Mouse (Mus musculus) retina, embryonic 14.5 days (tissue): ENCODE results near the gene Carmil2.

Experiments
- DNase-seq: peaks from one replicate; pipeline ENCODE4 v3.0.0-alpha.2; 2015; ENCODE audit warnings: low spot score

The Carmil2 gene

DNA sequence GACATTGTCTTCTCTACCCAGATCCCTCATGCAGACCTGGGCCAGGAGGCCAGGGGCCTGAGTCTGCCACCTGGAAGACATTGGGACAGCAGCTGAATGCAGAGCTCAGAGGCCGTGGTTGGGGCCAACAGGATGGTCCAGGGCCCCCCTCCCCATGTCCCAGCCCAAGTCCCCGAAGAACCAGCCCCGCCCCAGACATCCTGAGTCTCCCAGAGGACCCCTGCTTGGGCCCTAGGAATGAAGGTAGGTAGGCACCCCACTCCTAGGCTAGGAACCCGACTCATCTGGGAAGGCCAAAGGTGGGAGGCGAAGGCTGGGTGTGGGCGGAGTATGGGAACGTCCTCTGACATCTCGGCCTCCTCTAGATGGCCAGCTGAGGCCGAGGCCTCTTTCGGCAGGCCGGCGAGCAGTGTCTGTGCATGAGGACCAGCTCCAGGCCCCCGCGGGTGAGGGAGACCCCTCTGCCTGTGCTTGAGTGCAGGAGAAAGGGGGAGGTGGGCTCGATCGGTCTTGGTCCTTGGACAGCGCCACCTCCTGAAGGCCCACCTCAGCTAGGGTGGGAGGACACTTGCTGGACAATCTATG, 11.2 kb downstream of the Carmil2 start:
- no peak for DNase-seq

DNA sequence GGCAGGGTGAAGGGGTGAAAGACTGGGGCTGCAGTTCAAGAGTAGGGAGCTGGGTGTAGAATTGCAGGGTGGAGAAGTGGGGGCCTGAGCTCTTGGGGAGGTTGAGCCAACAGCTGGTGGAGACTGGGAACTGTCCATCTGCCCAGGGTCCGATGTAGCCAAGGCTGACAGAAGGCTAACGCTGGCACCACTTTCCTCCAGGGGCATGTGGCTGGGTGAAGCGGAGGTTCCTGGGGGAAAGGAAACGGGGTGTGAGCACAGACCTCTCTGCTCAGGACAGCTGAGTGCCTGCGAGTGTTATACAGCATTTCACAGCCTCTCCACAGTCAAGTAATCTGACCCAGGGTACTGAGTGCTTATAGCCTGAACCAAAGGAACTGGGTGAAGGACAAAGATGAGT, 12.7 kb downstream of the Carmil2 start:
- no peak for DNase-seq

GRCm38 (mm10) chr8:105699488-105700215, 13.6 kb downstream of the Carmil2 start:
- DNase-seq: no peak

- peak; percentile 55 for DNase-seq
These were observed 14.5 kb downstream of the Carmil2 start for GRCm38 (mm10) chr8:105700566-105700965.

- DNase-seq: peak; percentile 99
These were observed 15.1 kb downstream of the Carmil2 start, which contains the start of the genes Acd and Pard6a for GRCm38 (mm10) chr8:105700966-105701824. Gene Acd, minus strand, starts transcription at chr8:105701102. Gene Pard6a, plus strand, starts transcription at chr8:105701148.

GRCm38 (mm10) chr8:105702001-105702401, 15.9 kb downstream of the Carmil2 start:
- no peak for DNase-seq

GRCm38 (mm10) chr8:105702731-105703415, 16.8 kb downstream of the Carmil2 start:
- no peak for DNase-seq

GRCm38 (mm10) chr8:105704146-105704812, 18.2 kb downstream of the Carmil2 start:
- no peak for DNase-seq

DNA sequence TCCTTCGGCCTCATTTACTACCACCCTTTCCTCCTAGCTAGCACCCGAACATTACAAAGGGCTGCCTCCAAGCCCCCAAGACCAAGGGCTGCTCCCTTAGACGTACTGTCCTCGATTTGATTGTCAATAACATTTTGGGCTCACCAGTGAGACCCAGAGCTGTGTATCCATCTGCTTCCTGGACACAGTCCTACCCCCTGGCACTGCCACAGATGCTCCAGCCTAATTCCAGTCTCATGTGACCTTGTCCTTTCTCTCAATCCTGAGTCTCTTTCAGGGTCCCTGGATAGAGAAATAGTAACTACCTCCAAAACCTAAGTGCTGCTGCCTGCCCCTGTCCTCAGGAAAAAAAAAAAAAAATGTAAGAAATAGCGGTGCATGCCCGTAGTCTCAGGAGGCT, 18.9 kb downstream of the Carmil2 start:
- no peak for DNase-seq

DNA sequence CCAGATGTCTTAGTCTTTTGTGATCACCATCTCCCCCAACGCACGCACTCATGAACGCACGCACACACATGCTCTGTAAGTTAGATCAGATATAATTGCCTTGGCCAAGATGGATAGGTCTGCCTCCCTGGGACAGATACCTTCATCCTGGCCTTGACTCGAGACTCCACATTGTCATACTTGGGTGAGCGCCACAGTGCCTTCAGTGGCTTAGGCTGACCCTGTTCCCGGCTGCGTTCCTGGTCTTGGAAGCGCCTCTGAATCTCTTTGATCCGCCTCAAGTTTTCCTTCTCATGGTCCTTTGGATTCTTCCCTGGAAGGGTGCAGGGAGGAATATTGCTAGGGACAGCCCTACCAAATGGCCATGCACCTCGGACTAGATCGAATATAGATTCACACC, 20.4 kb downstream of the Carmil2 start:
- DNase-seq: no peak

DNA sequence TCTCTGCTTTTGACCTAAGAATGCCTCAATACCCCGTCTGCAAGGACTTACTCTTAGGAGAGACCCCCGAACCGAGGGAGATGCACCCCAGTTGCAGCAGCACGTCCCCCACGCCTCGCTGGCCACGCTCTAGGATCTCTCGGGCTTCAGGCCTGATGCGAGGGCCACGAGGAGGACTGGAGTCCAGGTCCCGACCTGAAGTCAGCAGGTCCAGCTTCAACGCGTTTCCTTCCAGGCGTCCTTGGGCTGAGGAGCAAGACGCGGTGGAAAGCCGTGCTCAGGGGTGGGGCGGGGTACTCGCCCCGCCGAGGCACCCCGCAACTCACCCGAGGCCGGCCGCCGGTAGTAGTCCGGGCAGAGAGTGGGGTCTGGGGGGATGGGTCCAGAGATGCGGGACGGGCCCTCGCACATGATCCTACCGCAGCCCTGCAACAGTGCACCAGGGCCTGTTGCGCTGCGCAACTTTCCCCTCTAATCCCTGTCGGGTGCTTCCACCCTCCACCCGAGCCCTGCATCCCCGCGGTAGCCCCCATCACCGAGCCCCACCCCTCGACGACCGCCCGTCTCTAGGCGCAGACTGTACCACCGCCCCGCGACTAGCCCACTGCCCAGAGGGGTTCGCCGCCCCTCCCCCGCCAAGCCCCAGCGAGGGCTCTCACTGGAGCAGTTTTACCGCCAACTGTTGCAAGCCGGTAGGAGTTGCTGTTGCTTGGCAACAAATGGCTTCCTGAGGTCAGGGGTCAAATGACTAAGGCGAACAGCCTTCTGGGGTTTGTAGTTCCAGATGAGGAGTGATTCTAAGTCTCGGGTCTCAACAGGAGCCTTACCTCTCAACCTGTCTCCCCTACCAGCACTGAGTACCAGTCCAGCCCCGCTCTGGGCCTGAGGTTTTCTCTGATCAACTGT, 21.7 kb downstream of the Carmil2 start, which contains the start of the genes 4933405L10Rik and Enkd1:
Gene 4933405L10Rik (plus strand): TSS at position 158 of the 906 bp plus-strand sequence.
Gene Enkd1 (minus strand): TSS at position 713 of the 906 bp plus-strand sequence.
- peak; percentile 95 for DNase-seq

DNA sequence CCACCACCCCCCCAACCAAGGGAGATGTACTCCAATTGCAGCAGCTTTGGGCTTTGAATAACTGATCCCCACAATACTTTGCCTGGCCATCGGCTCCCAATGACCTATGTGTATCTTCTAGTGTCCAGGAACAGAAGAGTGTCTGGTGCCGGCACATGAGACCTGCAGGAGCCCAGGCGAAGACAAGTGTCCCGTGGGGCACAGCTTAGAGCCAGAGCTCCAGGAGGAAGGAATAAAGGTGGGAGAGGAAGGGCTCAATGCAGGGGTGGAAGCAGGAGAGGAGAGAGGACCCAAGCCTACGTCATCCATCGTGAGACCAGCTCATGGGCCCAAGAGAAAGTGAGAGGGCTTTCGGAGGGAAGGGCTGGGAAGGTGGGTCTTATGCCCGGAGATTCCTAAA, 22.6 kb downstream of the Carmil2 start:
- DNase-seq: no peak

DNA sequence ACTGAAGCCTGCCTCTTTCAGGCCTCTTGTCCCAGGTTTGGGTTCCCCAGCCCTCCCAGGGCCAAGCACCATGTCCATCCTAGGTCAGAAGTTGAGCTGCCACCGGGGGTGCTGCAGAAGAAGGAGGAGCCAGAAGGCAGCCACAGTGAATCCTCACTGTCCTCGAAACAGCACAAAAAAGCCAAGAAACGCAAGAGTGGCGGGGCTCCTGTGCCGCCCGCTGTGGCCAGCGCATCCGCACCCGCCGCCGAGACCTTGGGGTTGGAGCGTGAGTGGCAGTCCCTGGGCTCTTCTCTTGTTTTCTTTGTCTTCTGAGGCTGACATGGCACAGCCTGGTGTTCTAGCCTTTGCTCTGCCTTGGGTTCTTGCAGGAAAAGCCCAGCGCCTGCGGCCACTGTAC, 23.2 kb downstream of the Carmil2 start:
- DNase-seq: no peak

DNA sequence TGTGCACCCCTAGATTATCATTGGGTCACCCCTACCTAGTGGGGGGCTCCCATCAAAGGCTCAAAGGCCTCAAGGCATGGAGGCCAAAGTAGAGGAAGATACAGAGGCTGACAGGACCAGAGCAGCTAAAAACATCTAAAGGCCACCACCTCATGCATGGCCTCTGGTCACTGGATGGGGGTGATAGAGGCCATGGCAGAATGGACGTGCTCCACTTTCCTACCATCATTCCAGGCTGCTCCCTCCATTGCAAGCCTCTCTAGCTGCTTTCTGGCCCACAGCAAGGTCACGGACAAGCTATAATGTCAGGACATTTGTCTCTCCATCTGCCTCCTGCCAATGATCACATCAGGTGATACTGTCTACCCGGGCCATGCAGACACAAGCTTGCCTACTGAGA, 26.2 kb downstream of the Carmil2 start:
- DNase-seq: no peak

GRCm38 (mm10) chr8:105714139-105714538, 28.1 kb downstream of the Carmil2 start:
- peak; percentile 96 for DNase-seq

- DNase-seq: no peak
These were observed 29.0 kb downstream of the Carmil2 start for GRCm38 (mm10) chr8:105715042-105715441.

- DNase-seq: no peak
These were observed 30.4 kb downstream of the Carmil2 start for GRCm38 (mm10) chr8:105716302-105716945.

GRCm38 (mm10) chr8:105719637-105720036, 33.6 kb downstream of the Carmil2 start:
- DNase-seq: no peak

DNA sequence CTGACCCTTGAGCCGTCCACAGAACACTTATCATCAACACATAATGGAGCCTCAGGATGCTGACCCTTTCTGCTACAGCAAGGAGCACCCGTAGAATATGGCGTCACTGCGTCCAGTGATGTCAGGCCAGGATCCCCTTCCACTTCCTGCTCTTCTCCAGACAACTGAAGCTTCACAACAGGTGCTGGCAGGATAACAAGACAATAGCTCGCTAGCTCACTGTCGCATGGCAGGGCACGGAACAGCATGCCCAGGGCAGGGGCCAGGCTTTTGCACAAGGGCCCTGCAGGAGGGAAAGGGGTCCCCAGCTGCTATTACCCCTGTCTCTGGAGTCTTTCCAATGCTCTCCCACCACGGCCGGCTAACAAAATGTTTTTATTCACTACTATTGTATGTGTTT, 36.8 kb downstream of the Carmil2 start:
- no peak for DNase-seq

DNA sequence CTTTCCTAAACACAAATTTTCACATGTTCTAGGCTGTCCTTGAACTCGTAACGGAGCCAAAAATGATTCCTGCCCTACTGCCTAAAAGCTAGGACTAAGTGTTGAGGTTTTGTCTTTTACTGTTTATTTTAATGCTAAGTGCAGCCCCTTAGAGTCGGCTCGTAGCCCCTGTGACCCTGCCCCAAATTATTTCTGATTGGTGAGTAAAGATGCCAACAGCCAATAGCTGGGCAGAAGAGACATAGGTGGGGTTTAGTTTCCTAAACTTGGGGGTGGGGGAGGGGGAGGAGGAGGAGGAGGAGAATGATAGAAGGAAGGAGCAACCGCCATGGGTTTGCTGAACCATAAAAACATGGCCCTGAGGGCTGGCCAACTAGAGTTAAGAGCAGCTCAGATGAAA, 39.7 kb downstream of the Carmil2 start:
- no peak for DNase-seq
